Mouse (Mus musculus) stomach, embryonic 16.5 days (tissue): ENCODE results near the gene Dhx33. TPM values are rescaled to one million over a fixed set of nuclear protein-coding genes. Genes with fewer than 3 reads are reported as not detected.

Experiments
- ATAC-seq: fragments of 200-750 bp; cut with Nextera tagmentation; 2 replicates; pipeline ENCODE4 v1.8.0; 2017; ENCODE audit warnings: moderate number of reproducible peaks, moderate TSS enrichment; ENCODE audit not compliant: insufficient read depth, low FRiP score
- H3K27ac ChIP-seq: fragments of 300-500 bp; sonication (generic); 2 replicates; pipeline ENCODE4 v1.5.1; 2014; ENCODE audit warnings: low read length
- H3K27me3 ChIP-seq: fragments of 300-500 bp; sonication (generic); 2 replicates; pipeline ENCODE4 v1.6.1; 2014; ENCODE audit warnings: low read length, control low read depth, mixed read lengths; ENCODE audit not compliant: control insufficient read depth, insufficient read depth
- H3K36me3 ChIP-seq: fragments of 300-500 bp; sonication (generic); 2 replicates; pipeline ENCODE4 v1.6.1; 2014; ENCODE audit warnings: low read length; ENCODE audit not compliant: control insufficient read depth, insufficient read depth
- H3K4me1 ChIP-seq: fragments of 300-500 bp; sonication (generic); 2 replicates; pipeline ENCODE4 v1.6.1; 2014; ENCODE audit warnings: low read length, control low read depth, mixed read lengths; ENCODE audit not compliant: control insufficient read depth, insufficient read depth
- H3K4me2 ChIP-seq: fragments of 300-500 bp; sonication (generic); 2 replicates; pipeline ENCODE4 v1.6.1; 2014; ENCODE audit warnings: low read depth, low read length, mixed read lengths
- H3K4me3 ChIP-seq: fragments of 300-500 bp; sonication (generic); replicated peaks from 2 replicates; pipeline ENCODE4 v1.5.1; 2014; ENCODE audit warnings: mild to moderate bottlenecking, low read length
- H3K9ac ChIP-seq: fragments of 300-500 bp; sonication (generic); 2 replicates; pipeline ENCODE4 v1.6.1; 2014; ENCODE audit warnings: low read length
- H3K9me3 ChIP-seq: fragments of 300-500 bp; sonication (generic); replicated peaks from 2 replicates; pipeline ENCODE4 v1.6.1; 2016; ENCODE audit warnings: low read length, control low read depth; ENCODE audit not compliant: control insufficient read depth
- WGBS: fragments of 180-500 bp; shearing (Covaris S2); extraction: QIAGEN DNeasy Blood & Tissue Kit; methylation state at CpG from one replicate; pipeline ENCODE4 v1.1.7; 2014; 5-methylcytosine and 5-hydroxymethylcytosine counted together
- polyA plus RNA-seq: library from polyadenylated mRNA; unstranded; fragments of >200 nt; fragmentation: Nextera tagmentation; extraction: Ambion mirVana; gene quantifications from 2 replicates; pipeline ENCODE4 v1.2.1, GENCODE M21; 2015

The Dhx33 gene
- polyA plus RNA-seq, 1 experiment from 2014 or later, result 16.5 TPM

- H3K4me2 ChIP-seq, result no peak overlapping the region
- no peak for ATAC-seq
- H3K4me1 ChIP-seq, result peaks cover 9% of the 10 kb centered on the region; the same call in 1 of the 2 replicates
- H3K9ac ChIP-seq, result no peak overlapping the region
- H3K9me3 ChIP-seq, result no peaks in the 10 kb centered on the region
- H3K4me3 ChIP-seq, result no peak overlapping the region
- 69% methylated on average over 4 of the region's 4 CpGs for WGBS
- no peaks in the 10 kb centered on the region for H3K27me3 ChIP-seq
- no peak overlapping the region for H3K27ac ChIP-seq
- H3K36me3 ChIP-seq, result peaks cover 5% of the 10 kb centered on the region
Observed at GRCm38 (mm10) chr11:70973947-70974346, 30.3 kb downstream of the Dhx33 start.

- WGBS, result 72% methylated on average over 1 of the region's 1 CpGs
- H3K36me3 ChIP-seq, result no peaks in the 10 kb centered on the region; the same call in 1 of the 2 replicates
Observed at GRCm38 (mm10) chr11:70972586-70972985, 31.7 kb downstream of the Dhx33 start.

GRCm38 (mm10) chr11:70970560-70971540 is 33.4 kb downstream of the Dhx33 start:
- Histone ChIP-seq H3K27me3 (no peaks in the 10 kb centered on the region), H3K9me3 (no peaks in the 10 kb centered on the region), H3K36me3 (peaks cover 1% of the 10 kb centered on the region; the same call in 1 of the 2 replicates), H3K4me3 (peak overlapping the region; percentile 73), H3K4me1 (peaks cover 16% of the 10 kb centered on the region), H3K4me2 (peak overlapping the region; percentile 76), H3K27ac (peak overlapping the region; percentile 91), H3K9ac (peak overlapping the region; percentile 72)
- WGBS, result 16% methylated on average over 24 of the region's 24 CpGs
- no peak; the same call in 1 of the 2 replicates for ATAC-seq

More at GRCm38 (mm10) chr11:70972586-70972985, 31.7 kb downstream of the Dhx33 start:
- Histone ChIP-seq H3K27ac (no peak overlapping the region), H3K4me3 (no peak overlapping the region), H3K4me2 (no peak overlapping the region), H3K4me1 (peaks cover 16% of the 10 kb centered on the region), H3K9me3 (no peaks in the 10 kb centered on the region), H3K9ac (no peak overlapping the region), H3K27me3 (no peaks in the 10 kb centered on the region)
- ATAC-seq, result no peak

- peak within 1 kb of the TSS; percentile 73 for H3K4me3 ChIP-seq
- H3K27me3 ChIP-seq, result no peaks in the 10 kb centered on the region
- ATAC-seq, result peak; percentile 98
- peak within 1 kb of the TSS; percentile 91 for H3K27ac ChIP-seq
- peak within 1 kb of the TSS; percentile 84 for H3K9ac ChIP-seq
- under 1% methylated on average over 43 of the region's 43 CpGs for WGBS
- peaks cover 16% of the 10 kb centered on the region for H3K4me1 ChIP-seq
- H3K4me2 ChIP-seq, result peak within 1 kb of the TSS; percentile 95
- no peaks in the 10 kb centered on the region for H3K9me3 ChIP-seq
- peaks cover 10% of the 10 kb centered on the region for H3K36me3 ChIP-seq
Observed at GRCm38 (mm10) chr11:70969821-70970559, 34.2 kb downstream of the Dhx33 start, which contains the start of the genes Nup88 and Rpain. TSS of gene Nup88 (minus strand) at chr11:70969973. TSS of gene Rpain (plus strand) at chr11:70970213.

GRCm38 (mm10) chr11:70969271-70969794 is 34.9 kb downstream of the Dhx33 start:
- ATAC-seq, result peak; percentile 3; the same call in 1 of the 2 replicates
- WGBS, result under 1% methylated on average over 25 of the region's 25 CpGs
- Histone ChIP-seq H3K9me3 (no peaks in the 10 kb centered on the region), H3K9ac (peak overlapping the region; percentile 84), H3K4me3 (peak overlapping the region; percentile 73), H3K4me2 (peak overlapping the region; percentile 95), H3K4me1 (peaks cover 16% of the 10 kb centered on the region), H3K27me3 (no peaks in the 10 kb centered on the region), H3K27ac (peak overlapping the region; percentile 86), H3K36me3 (peaks cover 15% of the 10 kb centered on the region)

- H3K36me3 ChIP-seq, result peaks cover 22% of the 10 kb centered on the region
- no peak overlapping the region for H3K27ac ChIP-seq
- no peak overlapping the region for H3K4me2 ChIP-seq
- no peaks in the 10 kb centered on the region for H3K27me3 ChIP-seq
- no peak for ATAC-seq
- H3K9ac ChIP-seq, result no peak overlapping the region
- 82% methylated on average over 4 of the region's 4 CpGs for WGBS
- no peak overlapping the region for H3K4me3 ChIP-seq
- peaks cover 9% of the 10 kb centered on the region for H3K4me1 ChIP-seq
- H3K9me3 ChIP-seq, result no peaks in the 10 kb centered on the region
Observed at GRCm38 (mm10) chr11:70964222-70964907, 39.9 kb downstream of the Dhx33 start.

- no peak overlapping the region for H3K9ac ChIP-seq
- H3K4me1 ChIP-seq, result no peaks in the 10 kb centered on the region
- H3K9me3 ChIP-seq, result no peaks in the 10 kb centered on the region
- no peak overlapping the region for H3K4me3 ChIP-seq
- ATAC-seq, result no peak
- no peak overlapping the region for H3K4me2 ChIP-seq
- WGBS, result 81% methylated on average over 5 of the region's 5 CpGs
- H3K36me3 ChIP-seq, result peaks cover 38% of the 10 kb centered on the region
- H3K27me3 ChIP-seq, result no peaks in the 10 kb centered on the region
- no peak overlapping the region for H3K27ac ChIP-seq
Observed at GRCm38 (mm10) chr11:70960786-70961554, 43.3 kb downstream of the Dhx33 start.

GRCm38 (mm10) chr11:70954711-70955110 is 49.5 kb downstream of the Dhx33 start:
- WGBS, result 94% methylated on average over 4 of the region's 4 CpGs
- H3K4me1 ChIP-seq, result no peaks in the 10 kb centered on the region
- no peak overlapping the region for H3K4me2 ChIP-seq
- no peak overlapping the region for H3K9ac ChIP-seq
- H3K36me3 ChIP-seq, result peaks cover 37% of the 10 kb centered on the region
- no peak for ATAC-seq
- H3K27ac ChIP-seq, result no peak overlapping the region
- no peaks in the 10 kb centered on the region for H3K27me3 ChIP-seq
- H3K4me3 ChIP-seq, result no peak overlapping the region
- H3K9me3 ChIP-seq, result no peaks in the 10 kb centered on the region
